Mouse (Mus musculus) erythroblast, adult 5-6 weeks (primary cell): ENCODE data around the gene Tmem184c. TPM values are rescaled to one million over a fixed set of nuclear protein-coding genes. Genes with fewer than 3 reads are reported as not detected.

Experiments
- ATAC-seq: replicated peaks from 2 replicates; pipeline ENCODE4 v1.8.0; 2016; ENCODE audit warnings: moderate number of reproducible peaks, mild to moderate bottlenecking, moderate TSS enrichment, inconsistent platforms; ENCODE audit not compliant: poor library complexity, low FRiP score, severe bottlenecking
- total RNA-seq, 2 experiments: library from RNA; stranded (forward) in 1 of 2; stranded (reverse) in 1 of 2; fragments of 150-400 nt in 1 of 2; fragments of 200-764, 138-1000 nt in 1 of 2; gene quantifications; 2 replicates each; pipeline versions ENCODE4 v1.2.3 to v1.2.4; 2015 to 2017; ENCODE audit warnings: low replicate concordance in 2 of 2

The Tmem184c gene
- 1.5 and 3.5 TPM in 2 replicates for total RNA-seq (2015; ENCODE audit: low replicate concordance)
- 6.3 and 9.6 TPM in 2 replicates for total RNA-seq (2017; ENCODE audit: low replicate concordance)

DNA sequence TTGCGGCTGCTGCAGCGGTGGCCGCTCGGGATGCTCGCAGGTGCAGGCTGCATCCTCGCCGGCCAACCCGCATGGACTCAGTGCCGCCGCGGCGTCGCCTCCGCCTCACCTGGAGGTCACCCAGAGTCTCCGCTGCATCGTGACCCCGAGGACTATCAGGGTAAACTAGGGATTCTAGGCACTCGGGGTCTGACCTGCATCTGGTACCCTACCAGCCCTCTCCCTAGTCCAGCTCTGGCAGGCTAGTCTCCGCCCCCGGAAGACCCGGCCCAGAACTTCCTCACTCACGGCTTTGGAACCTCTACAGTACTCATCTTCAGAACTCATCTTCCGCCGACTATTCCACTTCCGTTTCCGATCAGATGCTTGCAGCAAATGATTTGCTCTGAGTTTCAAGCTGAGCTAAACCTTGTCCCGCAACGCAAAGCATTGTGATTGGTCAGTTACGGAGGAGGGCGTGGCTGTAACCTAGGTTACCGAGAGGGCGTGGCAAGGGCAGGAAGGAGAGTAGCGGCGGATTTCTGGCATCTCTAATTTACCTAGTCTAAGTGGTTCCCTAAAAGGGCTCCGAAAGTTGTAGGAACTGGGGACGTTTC, at the start of gene Tmem184c:
Tmem184c (minus strand) TSS at position 325 of the 596 bp plus-strand sequence.
- peak; percentile 96 for ATAC-seq

DNA sequence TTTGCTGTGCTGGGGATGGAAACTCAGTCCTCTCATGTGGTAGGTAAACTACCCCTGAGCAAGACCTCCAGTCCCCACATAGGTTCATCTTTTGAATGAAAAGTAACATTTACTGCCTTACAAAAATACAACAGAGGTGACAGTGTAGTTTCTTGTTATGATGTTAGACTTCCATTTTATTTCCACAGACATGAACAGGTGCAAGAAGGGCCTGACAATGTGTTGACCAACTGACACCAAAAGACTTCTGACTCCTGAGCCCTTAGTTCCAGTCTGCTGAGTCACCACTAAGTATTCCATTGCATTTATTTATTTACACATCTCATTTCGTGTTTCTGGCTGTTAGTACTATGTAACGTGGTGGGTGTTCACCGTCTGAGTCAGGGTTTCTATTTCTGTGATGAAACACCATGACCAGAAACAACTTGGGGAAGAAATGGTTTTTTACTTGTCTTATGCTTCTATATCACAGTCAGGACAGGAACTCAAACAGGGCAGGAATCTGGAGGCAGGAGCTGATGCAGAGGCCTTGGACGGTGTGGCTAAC, 49.1 kb upstream of the Tmem184c start:
- ATAC-seq: no peak

DNA sequence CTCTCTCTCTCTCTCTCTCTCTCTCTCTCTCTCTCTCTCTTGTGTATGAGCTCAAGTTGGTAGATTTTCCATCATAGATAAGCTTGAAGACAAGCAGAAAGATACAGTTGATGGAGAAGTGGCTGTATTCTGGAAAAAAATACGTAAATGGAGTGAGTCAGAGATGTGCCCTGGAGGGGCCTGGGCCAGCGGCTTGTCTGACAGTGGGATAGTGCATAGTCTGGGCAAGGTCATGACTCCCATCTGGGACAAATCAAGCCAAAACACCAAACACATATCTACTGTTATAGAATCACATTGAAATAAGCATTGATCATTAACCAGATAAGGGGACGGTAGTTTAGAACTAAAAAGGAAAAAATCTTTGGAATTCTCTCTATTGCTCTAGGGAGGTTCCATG, 47.9 kb upstream of the Tmem184c start:
- no peak for ATAC-seq

DNA sequence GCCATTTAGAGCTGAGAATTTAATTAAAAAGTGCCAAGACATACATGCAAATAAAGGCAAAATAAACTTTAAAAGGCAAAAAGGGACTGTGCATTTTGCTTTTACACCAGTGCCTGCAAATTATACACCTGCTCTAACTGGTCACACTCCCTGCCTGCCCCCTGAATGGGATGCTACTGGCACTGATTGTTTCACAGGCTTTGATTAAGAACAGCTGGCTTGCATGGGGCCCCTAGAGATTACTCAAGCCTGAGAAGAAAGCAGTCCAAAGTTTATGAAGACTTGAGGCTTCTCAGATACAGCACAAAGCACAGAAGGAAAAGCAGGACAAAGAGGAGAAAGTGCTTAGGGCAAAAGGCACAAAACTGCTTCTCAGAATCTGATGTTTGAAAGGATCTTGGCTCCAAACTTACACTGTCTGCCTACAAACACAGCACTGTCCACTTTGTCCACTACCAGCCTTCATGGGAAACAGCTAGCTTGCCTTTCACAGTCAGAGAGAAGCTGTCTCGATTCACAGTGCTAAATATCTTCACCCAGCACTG, 40.2 kb upstream of the Tmem184c start:
- ATAC-seq: no peak

DNA sequence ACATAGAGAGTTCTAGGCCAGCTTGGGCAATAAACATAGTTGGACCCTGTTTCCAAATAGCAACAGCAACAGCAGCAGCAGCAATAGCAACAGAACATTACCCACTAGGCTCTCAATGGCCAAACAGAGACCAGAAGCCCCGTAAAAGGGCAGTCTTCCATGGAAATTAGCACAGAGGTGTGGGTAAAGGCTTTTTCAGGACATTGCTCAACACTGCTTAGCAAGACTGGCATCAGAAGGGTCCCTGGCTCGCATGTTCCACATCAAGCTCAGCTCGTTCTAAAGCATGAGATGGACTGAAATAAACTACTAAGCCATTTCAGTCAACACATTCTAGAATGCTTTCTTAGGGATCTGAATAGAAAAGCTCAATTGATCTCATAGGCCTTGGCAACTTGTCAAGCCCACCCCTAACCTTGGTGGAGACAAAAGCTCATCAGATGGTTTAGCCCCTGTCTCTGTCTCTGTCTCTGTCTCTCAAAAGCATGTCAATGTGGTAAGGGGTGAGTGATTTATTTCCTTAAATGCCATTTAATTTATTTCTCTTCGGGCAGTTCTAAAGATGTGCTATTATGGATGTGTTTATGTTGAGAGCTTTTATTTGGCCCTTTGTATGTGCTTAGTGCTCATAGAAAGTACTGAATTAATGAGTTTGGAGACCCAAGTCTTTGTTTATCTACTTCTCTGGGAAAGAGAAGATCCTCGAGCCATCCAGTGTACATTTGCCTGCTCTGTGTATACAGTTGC, 29.8 kb upstream of the Tmem184c start:
- no peak for ATAC-seq

DNA sequence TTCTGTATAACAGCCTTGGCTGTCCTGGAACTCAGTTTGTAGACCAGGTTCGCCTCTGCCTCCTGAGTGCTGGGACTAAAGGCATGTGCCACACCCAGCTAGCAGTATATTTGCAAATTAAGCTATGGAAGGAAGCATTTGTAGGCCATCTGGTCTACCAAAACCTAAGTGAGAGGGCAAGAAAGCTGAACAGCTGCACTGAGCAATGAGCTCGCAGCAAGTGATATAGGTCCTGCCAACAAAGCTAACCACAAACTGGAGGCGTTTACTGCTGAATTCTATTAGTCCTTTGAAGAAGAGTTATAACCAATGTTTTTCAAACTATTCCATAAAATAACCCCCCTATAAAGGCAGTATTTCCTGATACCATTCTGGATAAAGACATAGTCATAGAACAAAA, 27.1 kb upstream of the Tmem184c start:
- ATAC-seq: no peak

DNA sequence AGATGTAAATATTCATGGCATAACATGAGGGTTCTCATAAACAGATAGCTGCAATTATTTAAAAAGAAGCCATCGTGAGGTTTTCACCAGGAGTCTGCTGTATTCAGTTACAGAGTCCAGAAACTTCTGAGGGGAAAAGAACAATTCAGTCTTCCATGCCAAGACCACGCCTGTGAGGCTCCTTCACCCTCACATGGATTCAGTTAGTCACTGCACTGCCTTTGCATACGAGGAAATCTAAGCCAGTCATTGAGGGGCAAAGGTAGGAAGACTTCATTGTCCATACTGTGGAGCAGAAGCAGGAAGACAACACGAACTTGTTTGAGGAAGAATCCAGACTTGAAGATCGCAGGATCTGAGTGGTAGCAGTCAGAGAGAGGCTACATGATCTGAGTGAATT, 23.5 kb upstream of the Tmem184c start:
- ATAC-seq: no peak

DNA sequence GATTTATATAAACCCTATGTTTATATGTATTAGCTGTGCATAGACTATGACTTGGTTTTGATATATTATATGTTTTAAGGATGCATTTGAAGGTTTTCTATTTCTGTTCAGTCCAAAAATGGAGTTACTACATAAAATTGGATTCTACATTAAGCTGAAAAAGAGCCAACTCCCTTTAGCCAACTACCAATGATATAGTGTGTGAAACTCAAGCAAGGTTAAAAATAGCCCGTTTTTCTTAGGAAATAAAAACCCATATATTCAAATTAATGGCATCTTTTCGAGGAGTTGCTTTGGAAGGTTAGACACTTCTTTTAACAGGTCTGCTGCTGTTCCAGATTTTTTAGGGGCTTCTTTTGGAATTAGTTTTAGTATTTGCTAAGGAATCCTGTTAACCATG, 22.7 kb upstream of the Tmem184c start:
- ATAC-seq: no peak

DNA sequence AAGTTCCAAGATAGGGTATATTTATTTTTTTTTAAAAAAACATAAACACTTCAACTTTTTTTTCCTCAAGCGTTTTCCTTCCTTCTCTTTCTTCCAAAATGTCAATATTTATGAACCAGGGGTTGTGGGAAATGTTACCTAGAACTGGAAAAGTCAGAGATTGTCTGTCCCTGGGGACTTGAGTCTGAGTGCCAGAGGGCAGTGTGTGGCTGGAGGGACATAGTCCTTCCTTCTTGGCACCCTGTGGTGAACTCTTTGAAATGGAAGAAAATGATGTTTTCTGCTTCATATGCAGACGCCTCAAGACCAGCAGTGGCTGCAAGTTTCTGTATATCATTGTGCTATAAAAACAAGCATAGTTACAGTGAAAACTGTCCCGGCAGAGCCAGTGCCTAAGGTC, 20.2 kb upstream of the Tmem184c start:
- no peak for ATAC-seq

DNA sequence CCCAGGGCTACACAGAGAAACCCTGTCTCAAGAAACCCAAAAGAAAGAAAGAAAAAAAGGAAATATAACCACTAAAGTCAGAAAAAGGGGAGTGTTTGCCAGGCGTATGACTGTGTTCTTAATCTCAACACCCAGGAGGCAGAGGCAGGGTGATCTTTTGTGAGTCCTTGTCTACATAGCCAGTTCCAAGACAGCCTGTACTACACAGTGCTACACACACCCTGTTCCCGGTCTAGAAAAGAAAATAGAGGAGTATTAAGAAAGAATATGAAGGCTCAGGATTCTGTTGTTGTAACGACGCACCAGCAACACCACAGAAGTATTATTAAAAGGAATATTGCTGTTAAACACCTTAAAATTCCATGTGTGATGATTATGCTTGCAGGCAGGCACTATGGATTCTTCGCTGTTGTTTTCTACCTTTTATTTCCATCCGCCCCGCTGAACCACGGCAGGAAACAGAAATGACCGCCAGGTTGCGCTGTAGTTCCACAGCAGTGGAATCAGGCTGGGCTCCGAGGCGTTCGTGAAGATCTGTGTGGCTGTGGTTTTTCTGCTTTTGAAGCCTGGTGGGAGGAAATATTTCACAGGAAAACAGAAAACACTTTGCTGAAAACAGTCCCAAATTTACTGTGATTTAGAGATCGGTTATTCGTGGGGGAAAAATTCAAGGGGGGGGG, 19.5 kb upstream of the Tmem184c start:
- ATAC-seq: no peak

DNA sequence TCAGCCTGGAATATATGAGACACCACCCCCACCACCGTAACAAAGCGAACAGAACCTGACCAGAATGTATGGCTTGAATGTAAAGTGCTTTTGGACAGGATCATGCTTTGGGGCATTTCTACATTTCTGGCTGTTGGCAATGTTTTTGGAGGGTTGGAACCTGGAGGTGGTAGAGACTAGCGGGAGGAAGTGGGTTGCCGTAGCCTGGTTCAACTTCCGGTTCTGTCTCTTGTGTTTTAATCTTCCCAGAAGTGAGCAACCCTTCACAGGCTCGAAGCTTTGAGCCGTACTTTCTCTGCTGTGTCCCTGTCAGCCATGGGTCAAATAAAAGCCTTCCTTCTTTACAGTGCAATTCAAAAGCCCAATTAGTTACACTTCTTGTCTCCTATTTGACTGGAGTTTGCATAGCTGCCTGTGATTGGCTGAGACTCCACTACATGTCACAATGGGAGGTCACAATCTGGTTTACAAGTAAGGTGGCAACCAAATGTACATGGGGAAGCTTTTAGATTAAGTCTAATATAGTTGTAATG, 13.2 kb upstream of the Tmem184c start:
- no peak for ATAC-seq

DNA sequence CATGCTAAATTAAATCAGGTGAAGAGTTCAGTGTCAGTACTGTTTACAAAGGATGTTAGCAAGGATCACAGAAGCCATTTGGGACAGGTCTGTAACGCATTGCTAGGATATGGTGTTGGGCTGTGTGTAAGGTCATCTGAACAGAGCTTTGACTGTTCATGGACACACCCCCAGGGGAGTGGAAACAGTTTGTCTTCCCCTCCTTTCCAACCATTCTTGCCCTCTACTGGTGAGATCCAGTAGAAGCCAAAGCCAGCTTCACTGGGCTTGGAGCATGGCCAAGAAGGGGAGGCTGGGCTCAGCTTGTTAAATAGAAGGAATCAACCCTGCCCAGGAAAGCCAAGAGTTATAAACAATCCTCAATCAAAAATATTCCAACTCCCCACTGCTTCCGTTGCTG, 7.4 kb upstream of the Tmem184c start:
- ATAC-seq: no peak

DNA sequence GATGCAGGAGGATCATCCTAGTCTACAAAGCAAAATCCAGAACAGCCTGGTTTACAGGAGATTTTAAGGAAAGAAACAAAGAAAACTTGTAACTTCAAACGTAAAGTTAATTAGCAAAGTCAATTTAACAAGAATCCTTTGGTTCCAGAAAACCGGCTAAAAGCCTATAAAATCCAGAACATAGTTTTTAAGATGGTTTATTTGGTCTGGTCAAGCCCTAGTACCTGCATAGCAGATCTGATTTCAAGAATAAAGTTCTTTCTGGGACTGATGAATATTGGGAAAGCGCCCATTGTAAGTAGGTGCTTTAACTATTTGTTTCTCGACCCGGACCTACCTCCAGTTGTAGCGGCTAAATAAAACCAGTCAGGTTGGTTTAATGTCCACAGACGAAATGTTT, 877 bp downstream of the Tmem184c start:
- ATAC-seq: no peak

DNA sequence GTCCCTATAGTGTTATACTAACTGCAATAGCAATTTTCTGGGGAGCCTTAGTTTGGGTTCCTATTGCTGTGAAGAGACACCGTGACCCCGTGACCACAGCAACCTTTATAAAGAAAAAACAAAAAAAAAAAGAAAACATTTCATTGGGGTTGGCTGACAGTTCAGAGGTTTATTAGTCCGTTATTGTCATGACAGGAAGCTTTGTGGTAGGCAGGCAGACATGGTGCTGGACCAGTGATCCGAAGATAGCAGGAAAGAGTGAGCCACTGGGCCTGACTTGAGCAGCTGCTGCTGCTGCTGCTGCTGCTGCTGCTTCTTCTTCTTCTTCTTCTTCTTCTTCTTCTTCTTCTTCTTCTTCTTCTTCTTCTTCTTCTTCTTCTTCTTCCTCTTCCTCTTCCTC, 26.3 kb downstream of the Tmem184c start:
- no peak for ATAC-seq

DNA sequence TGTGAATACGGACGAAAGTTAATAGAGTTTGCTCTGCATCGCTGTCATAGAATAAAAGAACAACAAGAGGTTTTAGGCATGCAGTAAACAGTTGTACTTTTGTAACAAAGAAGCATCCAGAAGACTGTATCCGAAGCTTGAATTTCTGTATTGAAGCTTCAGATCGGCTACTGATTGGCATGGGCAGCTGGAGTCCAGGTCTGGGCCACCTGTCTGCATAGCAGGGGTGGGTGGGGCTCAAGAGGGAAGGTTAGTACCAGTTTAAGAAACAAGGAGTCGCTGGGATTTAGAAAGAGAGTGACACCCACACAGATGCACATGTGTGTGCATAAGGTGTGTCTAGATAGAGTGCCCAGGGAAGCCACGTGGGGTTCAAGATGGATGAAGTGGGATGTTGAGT, 32.8 kb downstream of the Tmem184c start:
- ATAC-seq: no peak

DNA sequence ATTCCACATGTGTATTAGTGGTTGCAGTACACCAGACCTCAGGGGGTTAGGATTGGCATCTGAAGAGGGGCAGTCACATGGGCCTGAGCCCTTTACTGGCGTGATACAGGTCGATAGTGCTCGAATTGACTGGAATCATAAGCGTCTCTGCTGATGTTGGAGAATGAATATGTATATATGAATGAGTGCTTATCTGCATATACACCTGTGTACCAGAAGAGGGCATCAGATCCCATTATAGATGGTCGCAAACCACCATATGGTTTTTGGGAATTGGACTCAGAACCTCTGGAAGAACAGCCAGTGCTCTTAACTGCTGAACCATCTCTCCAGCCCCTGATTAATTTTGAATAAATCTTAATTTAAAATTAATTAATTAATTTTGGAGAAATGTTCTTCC, 36.3 kb downstream of the Tmem184c start:
- ATAC-seq: no peak

DNA sequence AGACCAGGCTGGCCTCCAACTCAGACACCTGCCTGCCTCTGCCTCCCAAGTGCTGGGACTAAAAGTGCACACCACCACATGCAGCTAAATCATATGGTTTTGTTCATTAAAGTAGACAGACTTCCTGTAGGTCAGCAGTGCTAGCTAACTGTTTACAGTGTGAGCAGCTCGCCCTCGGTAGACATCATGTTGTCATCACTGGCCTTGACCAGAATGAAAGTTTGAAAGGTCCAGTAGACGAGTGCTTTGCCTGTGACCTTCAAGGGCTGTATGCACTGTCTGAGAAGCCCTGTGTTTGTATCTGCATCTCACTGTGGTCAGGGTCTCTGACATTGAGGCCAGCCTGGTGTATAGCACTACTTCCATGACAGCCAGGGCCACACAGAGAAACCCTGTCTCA, 49.1 kb downstream of the Tmem184c start:
- ATAC-seq: no peak

DNA sequence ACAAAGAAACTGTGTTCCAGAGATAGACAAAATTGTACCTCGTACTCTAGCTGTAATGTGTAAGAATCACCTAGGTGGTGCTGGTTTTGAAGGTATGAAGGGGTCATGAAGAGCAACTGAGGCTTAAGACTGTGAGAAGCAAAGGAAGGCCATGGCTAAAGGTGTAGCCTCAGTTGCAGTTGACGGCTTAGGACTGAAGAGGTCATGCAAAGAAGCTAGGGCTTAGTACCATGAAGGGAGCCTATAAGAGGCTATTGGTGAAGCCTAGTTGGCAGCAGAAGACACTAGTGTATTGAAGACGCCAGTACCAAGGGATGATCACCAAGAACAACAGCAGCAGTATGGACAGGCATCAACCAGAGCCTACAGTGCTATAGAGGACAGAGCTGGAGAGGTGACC, 58.0 kb downstream of the Tmem184c start:
- ATAC-seq: no peak

DNA sequence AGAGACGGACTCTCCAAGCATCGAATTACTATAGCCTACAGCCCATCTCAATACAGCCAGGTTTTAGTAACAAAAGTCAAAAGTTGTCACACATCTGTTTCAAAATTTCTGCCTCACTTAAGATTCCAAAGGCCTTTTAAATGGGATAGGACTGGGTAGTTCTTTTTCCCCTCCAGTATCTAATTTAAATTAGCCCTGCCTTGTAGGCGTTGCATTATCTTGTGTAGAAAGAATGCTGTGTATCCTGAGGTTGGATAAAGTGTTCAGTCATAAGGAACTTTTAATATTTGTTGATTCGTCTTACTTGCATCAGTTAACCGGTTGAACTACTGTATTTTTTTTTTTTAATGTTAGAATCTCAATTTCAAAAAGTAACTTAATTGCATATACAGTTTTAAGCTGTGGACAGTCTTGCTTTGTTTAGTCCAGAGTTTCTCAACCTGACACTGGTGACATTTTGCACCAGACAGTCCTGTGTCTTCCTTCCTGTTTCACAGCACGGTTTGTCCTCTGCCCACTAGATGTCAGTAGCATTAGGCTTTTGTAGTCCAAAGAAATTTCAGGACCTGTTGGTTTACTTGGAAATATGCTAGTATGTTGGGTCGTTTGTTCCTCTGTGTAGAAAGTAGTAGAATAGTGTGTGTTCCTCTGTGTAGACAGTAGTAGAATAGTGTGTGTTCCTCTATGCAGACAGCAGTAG, 60.5 kb downstream of the Tmem184c start:
- ATAC-seq: peak; percentile 73
